Mouse (Mus musculus) hematopoietic multipotent progenitor cell, adult 10-12 weeks (in vitro differentiated cells): Measurements from ENCODE around the gene Nap1l5. TPM values are rescaled to one million over a fixed set of nuclear protein-coding genes. Genes with fewer than 3 reads are reported as not detected.

Source experiments
- polyA plus RNA-seq: library from polyadenylated mRNA; stranded (reverse); fragments of >175 nt; gene quantifications from 2 replicates; pipeline ENCODE4 v1.2.3, GENCODE M21; 2012; ENCODE audit warnings: low replicate concordance

Gene Nap1l5
- polyA plus RNA-seq: not detected in 2 replicates

GRCm38 (mm10) chr6:58906852-58907261 lies at the start of gene Nap1l5:
Gene Nap1l5, minus strand, starts transcription at chr6:58907076.

Other genes starting within 250 kb of the Nap1l5 start
- gene Herc3, start 75.6 kb downstream of the Nap1l5 start, polyA plus RNA-seq: 29.5 and 52.6 TPM in 2 replicates
- gene Fam13a, start 117.5 kb upstream of the Nap1l5 start, polyA plus RNA-seq: not detected in 2 replicates